Mouse (Mus musculus) embryo, embryonic 10 days (tissue): ENCODE data around the gene Sfi1.
"Not testable (repeated sequence)": the region's sequence is repeated elsewhere in the genome, so short reads cannot be mapped to it uniquely, and the experiment has no call there.

ENCODE experiments used
- DNase-seq: peaks from one replicate; pipeline ENCODE4 v3.0.0-alpha.2; 2015; ENCODE audit warnings: low spot score

Sfi1 gene

GRCm38 (mm10) chr11:3193363-3193762 lies at the start of gene Sfi1:
Gene Sfi1 (minus strand): TSS chr11:3193463.
- DNase-seq = no peak

DNA sequence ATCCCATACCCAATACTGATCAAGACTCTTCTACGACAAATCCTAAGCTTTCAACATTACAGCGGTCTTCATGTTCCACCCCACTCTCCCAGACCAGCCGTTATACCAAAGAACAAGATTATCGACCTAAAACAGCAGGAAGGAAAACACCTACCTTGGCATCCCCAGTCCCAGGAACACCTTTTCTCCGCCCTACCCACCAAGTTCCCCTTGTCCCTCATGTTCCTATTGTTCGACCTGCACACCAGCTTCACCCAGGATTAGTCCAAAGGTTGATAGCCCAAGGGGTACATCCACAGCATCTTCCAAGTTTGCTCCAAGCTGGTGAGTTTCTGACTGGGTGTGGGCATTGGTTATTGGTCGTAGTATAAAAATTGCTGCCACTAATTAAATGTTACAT lies 49.1 kb upstream of the Sfi1 start:
- no peak for DNase-seq

DNA sequence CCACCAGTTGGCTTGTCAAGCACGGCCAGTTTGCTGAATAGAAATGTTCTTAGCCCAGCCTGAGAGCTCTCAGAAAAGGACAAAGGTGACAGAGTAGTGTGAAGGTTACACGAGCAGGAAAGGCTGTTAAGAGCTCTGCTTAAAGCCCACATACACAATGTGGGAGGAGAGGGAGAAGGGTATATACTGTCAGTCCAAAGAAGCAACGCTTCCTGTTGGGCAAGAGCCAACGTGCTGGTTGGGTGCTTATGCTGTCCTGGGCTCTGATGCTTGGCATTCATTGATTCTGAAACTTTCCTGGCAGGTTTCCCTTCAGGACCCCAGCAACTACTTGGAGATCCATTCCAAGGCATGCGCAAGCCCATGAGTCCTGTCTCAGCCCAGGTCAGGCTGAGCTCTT lies 42.0 kb upstream of the Sfi1 start:
- no peak for DNase-seq

- DNase-seq = no peak
Measured at GRCm38 (mm10) chr11:3233704-3234103, 40.4 kb upstream of the Sfi1 start.

DNA sequence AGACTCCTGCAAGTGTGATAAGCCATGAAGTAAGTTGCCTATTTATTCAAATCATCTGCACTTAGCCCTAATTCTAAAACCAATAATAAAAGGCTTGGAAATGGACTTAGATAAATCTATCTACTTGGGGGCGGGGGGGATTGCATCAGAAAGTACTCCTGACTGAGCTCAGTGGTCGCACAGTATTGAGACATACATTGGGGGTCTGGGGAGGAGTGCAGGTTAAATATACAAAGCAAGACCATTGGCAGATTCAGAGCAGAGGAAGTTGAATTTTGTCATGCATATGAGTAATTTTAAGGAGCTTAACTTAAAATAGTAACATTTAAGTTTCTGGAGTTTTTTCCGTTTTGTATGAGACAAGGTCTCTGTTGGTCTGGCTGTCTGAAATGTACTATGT lies 39.0 kb upstream of the Sfi1 start:
- DNase-seq = no peak

DNA sequence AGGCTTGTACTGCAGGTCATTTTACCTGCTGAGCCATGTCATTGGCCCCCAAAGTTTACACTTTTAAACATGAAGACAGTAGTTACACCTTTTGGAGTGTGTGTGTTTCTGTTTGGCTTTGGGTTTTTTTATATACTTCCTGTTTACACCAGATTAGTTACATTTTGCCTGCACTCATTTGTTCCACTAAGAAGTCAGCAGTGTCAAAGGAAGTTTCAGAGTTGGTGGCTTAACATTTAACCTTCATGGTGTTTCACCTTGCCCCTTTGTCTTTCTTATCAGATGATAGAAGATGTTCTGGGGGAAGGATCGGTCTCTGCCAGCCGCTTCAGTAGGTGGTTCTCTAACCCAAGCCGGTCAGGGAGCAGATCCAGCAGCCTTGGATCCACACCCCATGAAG lies 33.9 kb upstream of the Sfi1 start:
- DNase-seq = no peak

DNA sequence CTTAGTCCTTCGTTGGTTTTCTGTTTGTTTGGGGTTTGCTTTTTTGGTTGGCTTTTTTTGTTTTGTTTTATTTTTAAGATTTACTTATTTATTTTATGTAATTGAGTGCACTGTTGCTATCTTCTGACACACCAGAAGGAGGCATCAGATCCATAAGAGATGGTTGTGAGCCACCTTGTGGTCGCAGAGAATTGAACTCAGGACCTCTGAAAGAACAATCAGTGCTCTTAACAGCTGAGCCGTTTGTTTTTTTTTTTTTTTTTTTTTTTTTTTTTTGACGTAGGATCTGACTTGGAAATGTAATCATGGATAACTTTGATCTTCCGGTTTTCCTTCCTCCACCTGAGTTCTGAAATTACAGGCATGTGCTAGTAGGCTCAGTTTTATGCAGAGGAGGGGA lies 29.8 kb upstream of the Sfi1 start:
- DNase-seq = no peak

- DNase-seq = no peak
Measured at GRCm38 (mm10) chr11:3212526-3212925, 19.3 kb upstream of the Sfi1 start.

DNA sequence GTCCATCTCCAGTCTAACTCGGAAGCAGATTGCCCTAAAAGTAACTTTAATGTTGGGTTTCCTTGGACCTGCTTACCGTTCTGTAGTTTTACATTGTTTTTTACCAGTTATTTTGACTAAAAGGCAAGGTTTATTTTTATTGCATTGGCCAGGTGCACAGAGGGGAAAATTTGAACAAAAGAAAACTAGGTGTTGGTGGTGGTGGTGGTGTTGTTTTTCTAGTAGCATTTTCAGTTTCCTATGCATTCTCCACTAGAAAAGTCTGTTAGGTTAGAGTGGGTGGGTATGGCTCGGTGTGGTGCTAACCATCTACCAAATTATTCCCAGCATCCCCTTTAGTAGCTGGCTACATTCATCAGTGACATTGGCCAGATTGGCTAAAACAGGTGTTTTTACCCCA lies 13.5 kb upstream of the Sfi1 start:
- no peak for DNase-seq

- DNase-seq = no peak
Measured at GRCm38 (mm10) chr11:3205207-3205606, 11.9 kb upstream of the Sfi1 start.

DNA sequence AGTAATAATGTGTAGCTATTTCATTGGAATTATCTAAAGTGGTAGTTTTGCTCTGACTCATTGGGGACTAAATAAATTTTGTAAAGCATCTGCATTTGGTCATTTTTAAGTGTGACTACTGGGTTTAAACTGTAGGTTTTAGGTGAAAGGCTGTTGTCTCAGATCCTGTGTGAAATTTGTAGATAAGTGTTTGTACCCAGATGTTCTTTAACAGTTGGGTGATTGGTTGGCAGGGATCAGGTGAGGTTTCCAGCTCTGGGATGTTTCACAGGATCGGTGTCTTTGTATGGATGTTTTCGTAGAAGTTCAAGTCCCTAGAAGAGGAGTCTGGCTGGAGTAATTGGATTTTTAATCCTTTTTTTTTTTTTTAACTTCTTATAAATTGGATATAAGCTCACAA lies 10.5 kb upstream of the Sfi1 start:
- no peak for DNase-seq

DNA sequence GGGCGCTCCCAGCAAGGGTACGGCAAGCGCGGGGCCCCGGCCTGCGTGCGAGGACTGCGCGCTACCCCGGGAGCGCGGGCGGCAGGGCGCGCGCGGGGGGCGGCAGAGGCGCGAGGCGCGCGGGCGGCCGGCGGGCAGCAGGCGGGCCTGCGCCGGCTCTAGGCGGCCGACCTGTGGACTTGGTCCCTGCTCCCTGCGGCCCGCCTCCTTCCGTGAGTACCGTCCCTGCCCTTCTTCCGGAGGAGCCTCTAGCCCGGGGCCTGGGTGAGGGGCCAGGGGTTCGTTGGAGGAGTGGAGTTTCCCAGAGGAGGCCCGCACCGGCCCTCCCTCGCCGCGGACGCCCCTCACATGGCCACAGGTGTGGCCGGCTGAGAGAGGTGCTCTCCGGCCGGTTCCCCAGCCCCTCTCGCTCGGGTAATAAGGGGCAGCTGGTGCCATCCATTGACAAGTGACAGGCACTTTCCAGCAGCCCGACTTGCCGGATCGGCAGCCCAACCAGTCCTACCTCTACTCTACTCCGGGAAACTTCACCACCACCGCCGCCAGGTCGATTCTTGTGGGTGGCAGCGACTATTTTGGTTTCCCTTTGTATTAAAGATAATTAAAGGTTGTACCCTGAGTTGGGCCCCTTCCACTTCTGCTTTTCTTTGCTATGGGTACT lies 9.6 kb upstream of the Sfi1 start:
- DNase-seq = peak; percentile 61

GRCm38 (mm10) chr11:3202231-3202701 lies 9.0 kb upstream of the Sfi1 start, which contains the start of gene Eif4enif1:
Gene Eif4enif1 (plus strand): TSS chr11:3202392.
- peak; percentile 95 for DNase-seq

DNA sequence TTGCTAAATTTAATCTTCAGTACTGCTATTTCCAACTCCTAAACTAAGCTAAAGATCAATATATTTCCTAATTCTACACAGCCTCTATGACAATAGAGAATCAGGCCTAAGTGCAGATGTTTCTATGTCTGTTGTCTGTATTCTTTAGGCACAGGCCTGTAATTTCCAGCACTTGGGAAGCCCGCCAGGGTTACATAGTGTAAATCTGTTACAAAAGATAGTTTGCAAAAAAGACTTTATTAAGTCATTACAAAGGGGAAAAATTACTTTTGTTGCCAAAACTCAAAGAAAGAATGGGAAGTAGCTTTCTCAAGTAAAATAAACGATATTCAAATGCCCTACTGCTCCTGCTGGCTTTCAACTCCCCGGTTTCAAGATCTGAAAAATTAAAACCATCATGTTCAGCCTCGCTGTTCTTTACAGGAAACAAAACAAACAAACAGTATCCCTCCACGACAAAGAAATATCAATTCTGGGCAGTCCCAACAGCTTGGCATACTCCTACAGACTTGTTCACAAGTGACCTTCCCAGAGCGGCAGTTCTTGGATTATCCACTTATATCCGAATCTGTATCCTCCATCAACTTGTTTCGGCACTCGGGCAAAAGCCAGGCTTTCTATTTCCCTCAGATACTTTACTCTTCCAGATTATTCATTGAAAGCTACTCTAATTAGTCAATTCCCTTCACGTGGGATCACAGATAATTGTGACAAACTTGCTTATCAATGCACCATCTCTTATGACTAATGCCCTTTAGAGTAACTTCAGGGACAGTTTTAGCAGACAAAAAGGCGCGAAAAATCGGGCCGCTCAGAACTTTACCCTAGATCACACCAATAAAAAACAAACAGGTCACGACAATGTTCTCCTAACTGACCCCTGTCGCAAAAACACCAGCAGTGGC lies 8.3 kb upstream of the Sfi1 start:
- DNase-seq = no peak

DNA sequence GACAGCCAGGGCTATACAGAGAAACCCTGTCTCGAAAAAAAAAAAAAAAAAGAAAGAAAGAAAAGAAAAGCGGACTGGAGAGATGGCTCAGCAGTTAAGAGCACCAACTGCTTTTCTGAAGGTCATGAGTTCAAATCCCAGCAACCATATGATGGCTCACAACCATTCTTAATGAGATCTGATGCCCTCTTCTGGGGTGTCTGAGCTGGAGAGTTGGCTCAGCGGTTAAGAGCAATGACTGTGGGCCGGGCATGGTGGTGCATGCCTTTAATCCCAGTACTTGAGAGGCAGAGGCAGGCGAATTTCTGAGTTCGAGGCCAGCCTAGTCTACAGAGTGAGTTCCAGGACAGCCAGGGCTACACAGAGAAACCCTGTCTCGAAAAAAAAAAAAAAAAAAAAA lies 7.4 kb upstream of the Sfi1 start:
- not testable (repeated sequence) for DNase-seq

DNA sequence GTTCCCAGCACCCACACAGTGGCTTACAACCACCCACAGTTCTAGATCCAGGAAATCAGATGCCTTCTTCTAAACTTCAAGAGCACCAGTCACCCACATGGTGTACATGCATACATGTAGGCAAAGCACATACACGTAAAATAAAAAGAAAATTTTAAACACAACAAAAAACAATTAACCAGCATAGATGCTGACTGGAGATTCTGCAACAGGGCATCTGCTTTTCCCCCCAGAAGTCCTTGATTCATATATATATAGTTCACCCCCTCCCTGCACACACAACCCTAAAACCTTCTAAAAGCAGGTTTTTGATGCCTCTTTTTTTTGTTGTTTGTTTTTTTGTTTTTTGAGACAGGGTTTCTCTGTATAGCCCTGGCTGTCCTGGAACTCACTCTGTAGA lies 10.6 kb downstream of the Sfi1 start:
- DNase-seq = not testable (repeated sequence)

- DNase-seq = not testable (repeated sequence)
Measured at GRCm38 (mm10) chr11:3181971-3182370, 11.3 kb downstream of the Sfi1 start.

DNA sequence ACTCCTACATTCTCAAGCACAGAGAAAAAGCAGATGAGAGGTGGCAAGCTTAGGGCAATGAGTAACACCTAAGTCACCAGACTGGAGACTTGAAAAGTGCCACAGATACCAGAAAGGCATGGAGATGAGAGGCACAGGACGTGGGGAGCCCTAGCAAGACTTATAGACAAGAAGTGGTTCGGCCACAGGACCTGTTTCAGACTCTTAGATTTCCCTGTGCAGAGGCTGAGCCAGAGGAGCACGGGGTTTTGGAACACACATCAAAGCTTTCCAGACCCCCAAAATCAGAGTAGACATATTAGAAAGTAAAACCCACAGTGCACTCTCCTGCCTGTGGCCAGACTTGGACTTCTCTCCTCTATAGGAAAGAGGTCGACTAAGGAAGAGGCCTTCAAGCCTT lies 12.0 kb downstream of the Sfi1 start:
- DNase-seq = peak; percentile 13

DNA sequence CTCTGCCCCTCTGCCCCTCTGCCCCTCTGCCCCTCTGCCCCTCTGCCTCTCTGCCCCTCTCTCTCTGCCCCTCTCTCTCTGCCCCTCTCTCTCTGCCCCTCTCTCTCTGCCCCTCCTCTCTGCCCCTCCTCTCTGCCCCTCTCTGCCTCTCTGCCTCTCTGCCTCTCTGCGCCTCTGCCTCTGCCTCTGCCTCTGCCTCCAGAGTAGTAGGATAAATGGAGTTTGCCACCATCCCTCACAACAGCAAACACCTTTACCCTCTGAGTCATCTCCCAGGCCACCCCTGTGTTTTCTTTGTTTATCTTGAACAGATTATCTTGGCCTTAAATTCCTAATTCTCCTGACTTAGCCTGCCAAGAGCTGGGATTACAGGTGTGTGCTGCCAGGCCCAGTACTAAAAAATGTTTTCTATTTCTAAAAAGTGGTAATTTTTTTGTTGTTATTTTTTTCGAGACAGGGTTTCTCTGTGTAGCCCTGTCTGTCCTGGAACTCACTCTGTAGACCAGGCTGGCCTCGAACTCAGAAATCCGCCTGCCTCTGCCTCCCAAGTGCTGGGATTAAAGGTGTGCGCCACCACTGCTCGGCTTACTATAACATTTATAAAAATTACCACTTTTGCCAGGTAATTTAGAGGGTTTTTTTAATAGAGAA lies 12.6 kb downstream of the Sfi1 start:
- DNase-seq = not testable (repeated sequence)

DNA sequence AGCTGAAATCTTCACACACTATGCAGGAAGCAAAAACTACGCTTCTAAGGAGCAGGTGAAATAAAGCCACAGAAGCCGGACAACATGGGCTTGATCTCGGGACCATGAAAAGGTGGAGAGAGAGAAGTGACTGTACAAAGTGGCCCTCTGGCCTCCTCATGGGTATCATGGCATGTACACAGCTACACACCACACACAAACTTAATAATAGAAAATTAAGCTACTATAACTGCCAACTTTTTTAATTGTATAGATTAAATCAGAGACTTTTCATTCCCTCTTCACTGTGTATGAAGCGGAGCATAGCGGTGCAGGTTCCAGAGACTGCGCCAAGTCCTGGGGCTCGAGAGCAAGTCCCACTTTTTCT lies 13.6 kb downstream of the Sfi1 start:
- not testable (repeated sequence) for DNase-seq

GRCm38 (mm10) chr11:3178968-3179725 lies 14.1 kb downstream of the Sfi1 start:
- DNase-seq = peak; percentile 9
